Mouse (Mus musculus) neural tube, embryonic 14.5 days (tissue): ENCODE measurements around the gene Camk1d. TPM values are rescaled to one million over a fixed set of nuclear protein-coding genes. Genes with fewer than 3 reads are reported as not detected.

Experiments used
- ATAC-seq: fragments of 200-750 bp; cut with Nextera tagmentation; 2 replicates; pipeline ENCODE4 v1.8.0; 2017; ENCODE audit warnings: low read depth, mild to moderate bottlenecking, moderate TSS enrichment, moderate library complexity
- H3K27ac ChIP-seq: fragments of 300-500 bp; sonication (generic); 2 replicates; pipeline ENCODE4 v1.5.1; 2014; ENCODE audit warnings: low read depth, mild to moderate bottlenecking, control low read depth, low read length, moderate library complexity, mixed read lengths
- H3K27me3 ChIP-seq: fragments of 300-500 bp; sonication (generic); 2 replicates; pipeline ENCODE4 v1.6.1; 2014; ENCODE audit warnings: low read length; ENCODE audit not compliant: control insufficient read depth, insufficient read depth
- H3K36me3 ChIP-seq: fragments of 300-500 bp; sonication (generic); 2 replicates; pipeline ENCODE4 v1.6.1; 2014; ENCODE audit warnings: low read length, mixed read lengths; ENCODE audit not compliant: control insufficient read depth, insufficient read depth
- H3K4me1 ChIP-seq: fragments of 300-500 bp; sonication (generic); 2 replicates; pipeline ENCODE4 v1.6.1; 2014; ENCODE audit warnings: low read length; ENCODE audit not compliant: control insufficient read depth, insufficient read depth
- H3K4me2 ChIP-seq: fragments of 300-500 bp; sonication (generic); 2 replicates; pipeline ENCODE4 v1.6.1; 2014; ENCODE audit warnings: mild to moderate bottlenecking, low read depth, low read length, control low read depth
- H3K4me3 ChIP-seq: fragments of 300-500 bp; sonication (generic); 2 replicates; pipeline ENCODE4 v1.5.1; 2014; ENCODE audit warnings: low read depth, low read length, control low read depth, mixed read lengths
- H3K9ac ChIP-seq: fragments of 300-500 bp; sonication (generic); replicated peaks from 2 replicates; pipeline ENCODE4 v1.6.1; 2014; ENCODE audit warnings: low read depth, mild to moderate bottlenecking, control low read depth, low read length, mixed read lengths
- H3K9me3 ChIP-seq: fragments of 300-500 bp; sonication (generic); 2 replicates; pipeline ENCODE4 v1.6.1; 2016; ENCODE audit warnings: low read length; ENCODE audit not compliant: control insufficient read depth
- WGBS: fragments of 180-500 bp; shearing (Covaris S2); extraction: QIAGEN DNeasy Blood & Tissue Kit; methylation state at CpG from one replicate; pipeline ENCODE4 v1.1.7; 2014; 5-methylcytosine and 5-hydroxymethylcytosine counted together
- polyA plus RNA-seq: library from polyadenylated mRNA; unstranded; fragments of >200 nt; fragmentation: Nextera tagmentation; extraction: Ambion mirVana; gene quantifications from 2 replicates; pipeline ENCODE4 v1.2.1, GENCODE M21; 2014

Camk1d gene
- polyA plus RNA-seq, 1 experiment from 2014 or later, result 9.9 TPM

DNA sequence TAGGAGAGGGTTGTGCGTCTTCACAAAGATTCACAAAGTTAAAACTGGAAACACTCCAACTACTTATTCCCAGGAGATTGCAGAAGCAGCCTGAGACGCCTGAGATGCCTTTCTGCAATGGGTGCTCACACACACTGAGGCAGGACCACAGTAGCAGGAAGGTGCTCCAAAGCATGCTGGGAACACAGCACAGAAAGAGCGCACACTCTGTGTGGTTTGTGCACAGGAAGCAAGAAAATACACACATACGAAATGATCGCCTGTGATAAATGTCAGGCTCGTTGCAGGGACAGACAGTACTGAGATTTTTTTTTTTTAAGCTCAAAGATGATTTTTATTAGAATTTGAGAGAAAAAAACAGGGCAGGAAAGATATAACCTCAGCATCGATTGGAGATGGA lies 227.7 kb downstream of the Camk1d start:
- Histone ChIP-seq H3K4me2 (no peak overlapping the region), H3K27ac (no peak overlapping the region), H3K4me3 (no peak overlapping the region), H3K4me1 (no peaks in the 10 kb centered on the region), H3K9me3 (no peaks in the 10 kb centered on the region), H3K36me3 (no peaks in the 10 kb centered on the region), H3K9ac (no peak overlapping the region), H3K27me3 (no peaks in the 10 kb centered on the region)
- 94% methylated on average over 7 of the region's 7 CpGs for WGBS
- no peak for ATAC-seq

DNA sequence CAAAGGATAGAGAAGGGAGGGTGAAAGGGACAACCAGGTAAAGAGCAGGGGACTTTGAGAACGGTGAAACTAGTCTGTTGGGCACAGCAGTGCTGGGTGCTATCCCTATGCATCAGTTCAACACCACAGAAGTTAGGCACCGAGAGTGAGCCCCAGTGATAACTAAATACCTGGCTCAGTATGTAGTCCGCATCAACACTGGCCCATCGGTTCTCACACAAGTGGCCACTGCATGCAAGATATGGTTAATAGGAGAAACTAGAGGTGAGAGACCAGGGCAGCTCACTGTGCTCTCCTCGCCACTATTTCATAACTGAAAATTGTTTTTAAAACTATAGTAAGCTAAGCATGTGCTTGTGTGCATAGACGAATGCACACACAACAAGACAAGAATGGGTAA lies 228.5 kb downstream of the Camk1d start:
- H3K9ac ChIP-seq, result no peak overlapping the region
- WGBS, result 96% methylated on average over 6 of the region's 6 CpGs
- H3K27ac ChIP-seq, result no peak overlapping the region
- no peaks in the 10 kb centered on the region for H3K27me3 ChIP-seq
- H3K36me3 ChIP-seq, result no peaks in the 10 kb centered on the region
- no peaks in the 10 kb centered on the region for H3K4me1 ChIP-seq
- H3K4me2 ChIP-seq, result no peak overlapping the region
- ATAC-seq, result no peak
- no peak overlapping the region for H3K4me3 ChIP-seq
- H3K9me3 ChIP-seq, result no peaks in the 10 kb centered on the region

GRCm38 (mm10) chr2:5479886-5480285 lies 234.4 kb downstream of the Camk1d start:
- Histone ChIP-seq H3K27ac (no peak overlapping the region), H3K36me3 (no peaks in the 10 kb centered on the region), H3K9ac (no peak overlapping the region), H3K27me3 (no peaks in the 10 kb centered on the region), H3K4me3 (no peak overlapping the region), H3K4me1 (no peaks in the 10 kb centered on the region), H3K9me3 (no peaks in the 10 kb centered on the region), H3K4me2 (no peak overlapping the region)
- 87% methylated on average over 3 of the region's 3 CpGs for WGBS
- no peak for ATAC-seq

GRCm38 (mm10) chr2:5478709-5479108 lies 235.6 kb downstream of the Camk1d start:
- ATAC-seq, result no peak
- Histone ChIP-seq H3K9me3 (no peaks in the 10 kb centered on the region), H3K27ac (no peak overlapping the region), H3K27me3 (no peaks in the 10 kb centered on the region), H3K4me2 (no peak overlapping the region), H3K36me3 (no peaks in the 10 kb centered on the region), H3K4me1 (no peaks in the 10 kb centered on the region), H3K4me3 (no peak overlapping the region), H3K9ac (no peak overlapping the region)
- 95% methylated on average over 5 of the region's 5 CpGs for WGBS

DNA sequence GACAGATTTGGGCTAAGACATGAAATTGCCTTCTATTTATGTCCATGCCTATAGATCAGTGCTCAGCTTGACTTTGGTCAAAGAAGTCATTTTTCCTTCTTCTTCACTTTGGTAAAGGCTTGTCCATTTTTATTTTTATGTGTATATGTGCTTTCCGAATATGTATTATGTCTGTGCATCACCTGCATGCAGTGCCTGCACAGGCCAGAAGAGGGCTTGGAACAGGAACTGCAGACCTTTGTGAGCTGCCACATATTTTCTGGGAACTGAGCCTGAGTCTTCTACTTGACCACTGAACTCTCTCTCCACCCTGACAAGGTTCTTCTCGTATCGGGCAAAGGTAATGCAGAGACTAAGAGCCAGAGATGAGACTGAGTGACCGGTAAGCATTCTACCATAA lies 236.1 kb downstream of the Camk1d start:
- WGBS, result 95% methylated on average over 4 of the region's 4 CpGs
- no peaks in the 10 kb centered on the region for H3K36me3 ChIP-seq
- H3K4me3 ChIP-seq, result no peak overlapping the region
- H3K27ac ChIP-seq, result no peak overlapping the region
- no peaks in the 10 kb centered on the region for H3K9me3 ChIP-seq
- no peaks in the 10 kb centered on the region for H3K4me1 ChIP-seq
- no peak overlapping the region for H3K9ac ChIP-seq
- no peak overlapping the region for H3K4me2 ChIP-seq
- no peak for ATAC-seq
- no peaks in the 10 kb centered on the region for H3K27me3 ChIP-seq

- ATAC-seq, result no peak
- H3K4me3 ChIP-seq, result no peak overlapping the region
- no peak overlapping the region for H3K4me2 ChIP-seq
- H3K4me1 ChIP-seq, result no peaks in the 10 kb centered on the region
- no peaks in the 10 kb centered on the region for H3K27me3 ChIP-seq
- no peak overlapping the region for H3K27ac ChIP-seq
- H3K36me3 ChIP-seq, result no peaks in the 10 kb centered on the region
- H3K9ac ChIP-seq, result no peak overlapping the region
- H3K9me3 ChIP-seq, result no peaks in the 10 kb centered on the region
- 80% methylated on average over 1 of the region's 1 CpGs for WGBS
These were observed 236.8 kb downstream of the Camk1d start for GRCm38 (mm10) chr2:5477525-5477924.

- WGBS, result 80% methylated on average over 4 of the region's 4 CpGs
- Histone ChIP-seq H3K9me3 (no peaks in the 10 kb centered on the region), H3K36me3 (no peaks in the 10 kb centered on the region), H3K9ac (no peak overlapping the region), H3K4me2 (no peak overlapping the region), H3K4me3 (no peak overlapping the region), H3K27ac (no peak overlapping the region), H3K4me1 (no peaks in the 10 kb centered on the region), H3K27me3 (no peaks in the 10 kb centered on the region)
- no peak for ATAC-seq
These were observed 244.9 kb downstream of the Camk1d start for GRCm38 (mm10) chr2:5469366-5469941.

DNA sequence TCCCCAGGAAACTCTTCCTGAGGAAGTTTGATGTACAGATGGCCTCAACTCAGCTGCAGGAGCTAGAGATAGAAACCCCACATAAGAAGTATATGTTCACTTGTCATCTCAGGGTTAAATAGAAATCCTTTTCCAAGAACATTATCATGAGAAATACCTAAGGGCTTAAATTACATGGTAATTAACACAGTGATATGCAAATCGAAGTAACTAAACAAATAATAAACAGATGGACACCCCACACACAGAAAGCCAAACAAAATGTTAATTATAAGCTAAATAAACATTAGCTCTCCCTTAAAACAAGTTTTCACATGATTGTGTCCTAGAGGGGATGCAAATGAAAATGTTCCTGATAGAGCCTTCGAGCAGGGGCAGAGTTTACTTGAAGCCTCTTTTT lies 246.8 kb downstream of the Camk1d start:
- H3K9ac ChIP-seq, result no peak overlapping the region
- H3K4me2 ChIP-seq, result no peak overlapping the region
- H3K27me3 ChIP-seq, result no peaks in the 10 kb centered on the region
- no peaks in the 10 kb centered on the region for H3K36me3 ChIP-seq
- H3K4me1 ChIP-seq, result no peaks in the 10 kb centered on the region
- WGBS, result 55% methylated on average over 2 of the region's 2 CpGs
- ATAC-seq, result no peak
- no peaks in the 10 kb centered on the region for H3K9me3 ChIP-seq
- H3K4me3 ChIP-seq, result no peak overlapping the region
- H3K27ac ChIP-seq, result no peak overlapping the region

DNA sequence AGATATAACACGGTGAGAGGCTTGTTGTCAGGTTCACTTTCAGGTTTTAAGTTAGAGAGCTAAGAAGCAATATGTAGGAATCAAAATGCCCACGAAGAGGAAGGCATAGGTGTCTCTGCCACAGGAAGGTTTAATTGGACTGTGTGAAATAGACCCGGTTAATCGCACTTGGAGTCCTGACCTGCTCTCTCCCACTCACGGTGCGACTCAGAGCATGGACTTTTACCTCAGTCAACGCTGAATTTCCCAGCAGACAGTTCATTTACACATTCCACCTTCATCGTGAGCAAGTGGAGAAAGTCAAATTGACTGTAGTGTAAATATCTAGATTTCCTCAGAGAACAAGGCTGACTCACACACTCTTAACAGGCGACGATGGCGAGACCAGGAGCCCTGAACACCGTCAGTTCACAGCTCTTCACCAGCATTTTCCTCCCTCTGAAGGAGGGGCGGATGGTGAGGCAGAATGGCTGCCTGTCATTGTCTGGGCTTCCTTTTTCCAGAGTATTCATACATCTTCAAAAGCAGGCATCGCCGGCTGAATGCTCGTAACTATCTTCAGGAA lies 255.6 kb downstream of the Camk1d start:
- Histone ChIP-seq H3K4me2 (no peak overlapping the region), H3K9ac (no peak overlapping the region), H3K36me3 (no peaks in the 10 kb centered on the region), H3K4me1 (no peaks in the 10 kb centered on the region), H3K27ac (no peak overlapping the region), H3K9me3 (no peaks in the 10 kb centered on the region), H3K4me3 (no peak overlapping the region), H3K27me3 (no peaks in the 10 kb centered on the region)
- ATAC-seq, result no peak
- WGBS, result 84% methylated on average over 16 of the region's 16 CpGs
